Mouse (Mus musculus) layer of hippocampus, postnatal 25 days (tissue): ENCODE data around the gene Mmp14. TPM values are rescaled to one million over a fixed set of nuclear protein-coding genes. Genes with fewer than 3 reads are reported as not detected.

ENCODE experiments used
- DNase-seq, 2 experiments: peaks; one replicate each; pipeline ENCODE4 v3.0.0; 2022; ENCODE audit warnings: mixed read lengths in 2 of 2, low spot score in 1 of 2; ENCODE audit errors: extremely low spot score in 1 of 2
- total RNA-seq, 2 experiments: library from RNA; stranded (reverse); gene quantifications; 2 replicates each; pipeline ENCODE4 v1.2.3; 2021

Gene Mmp14
- total RNA-seq, 2 experiments from 2014 or later: 15.8 to 21.2 TPM

DNA sequence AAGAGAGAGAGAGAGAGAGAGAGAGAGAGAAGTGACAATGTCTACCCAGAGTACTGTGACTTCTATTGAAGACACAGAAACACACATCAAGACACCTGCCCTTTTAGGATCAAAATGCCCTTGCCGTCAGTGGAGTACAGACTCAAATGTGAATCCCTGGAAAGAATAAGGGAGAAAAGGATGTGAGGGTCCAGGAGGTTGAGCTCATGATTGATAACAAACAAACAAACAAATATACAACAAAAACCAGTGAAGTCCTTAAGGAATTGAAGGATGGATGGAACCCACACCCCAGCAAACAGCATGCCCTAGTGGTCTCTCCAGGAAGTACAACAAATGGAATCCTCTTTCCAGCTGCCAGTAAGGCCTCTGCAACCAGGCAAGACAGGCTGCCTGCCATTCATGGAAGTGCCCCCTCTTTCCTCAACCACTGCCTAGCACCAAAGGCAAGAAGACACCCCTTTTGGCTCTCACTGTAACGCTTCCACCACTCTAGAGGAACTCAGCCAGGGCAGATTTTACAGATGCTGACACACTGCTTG is 18.7 kb upstream of the Mmp14 start:
- DNase-seq: peak; percentile 30 to 60

DNA sequence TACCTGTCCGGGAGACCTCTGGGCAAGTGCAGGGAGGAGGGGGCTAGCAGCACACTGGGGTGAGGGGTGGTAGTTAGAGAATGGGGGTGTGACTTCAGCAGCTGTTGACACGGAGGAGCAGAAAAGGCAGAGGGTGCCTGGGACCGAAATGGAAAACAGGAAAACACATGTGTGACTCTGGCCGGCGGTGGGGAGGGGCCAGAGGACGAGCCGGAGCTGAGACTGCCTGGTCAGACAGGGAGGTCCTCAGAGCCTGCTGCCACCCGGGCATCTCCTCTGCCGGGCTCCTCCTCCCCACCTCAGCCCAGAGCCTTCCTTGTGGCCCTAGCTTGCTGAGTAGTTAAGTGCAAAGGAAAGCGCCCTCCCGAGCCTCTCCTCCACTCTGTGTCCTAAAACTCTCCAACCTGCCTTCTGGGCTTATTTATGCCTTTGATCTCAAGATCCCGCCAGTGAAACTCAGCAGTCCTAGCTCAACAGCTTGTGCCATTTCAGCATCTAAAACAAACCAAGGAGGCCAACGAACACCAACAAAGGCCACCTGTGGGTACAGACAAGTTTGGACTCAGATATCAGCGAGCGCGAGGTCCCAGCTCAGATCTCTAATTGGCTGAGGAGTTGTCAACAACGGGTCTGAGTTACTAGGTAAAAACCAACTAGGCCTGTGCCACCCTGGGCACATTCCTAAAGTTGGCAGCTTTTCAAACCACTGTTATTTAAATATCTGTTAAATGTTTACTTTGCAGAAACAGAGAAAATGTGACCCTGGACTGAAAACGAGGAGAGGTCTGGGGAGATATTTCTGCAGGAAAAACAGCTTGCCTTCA is 17.3 kb upstream of the Mmp14 start:
- no peak for DNase-seq

DNA sequence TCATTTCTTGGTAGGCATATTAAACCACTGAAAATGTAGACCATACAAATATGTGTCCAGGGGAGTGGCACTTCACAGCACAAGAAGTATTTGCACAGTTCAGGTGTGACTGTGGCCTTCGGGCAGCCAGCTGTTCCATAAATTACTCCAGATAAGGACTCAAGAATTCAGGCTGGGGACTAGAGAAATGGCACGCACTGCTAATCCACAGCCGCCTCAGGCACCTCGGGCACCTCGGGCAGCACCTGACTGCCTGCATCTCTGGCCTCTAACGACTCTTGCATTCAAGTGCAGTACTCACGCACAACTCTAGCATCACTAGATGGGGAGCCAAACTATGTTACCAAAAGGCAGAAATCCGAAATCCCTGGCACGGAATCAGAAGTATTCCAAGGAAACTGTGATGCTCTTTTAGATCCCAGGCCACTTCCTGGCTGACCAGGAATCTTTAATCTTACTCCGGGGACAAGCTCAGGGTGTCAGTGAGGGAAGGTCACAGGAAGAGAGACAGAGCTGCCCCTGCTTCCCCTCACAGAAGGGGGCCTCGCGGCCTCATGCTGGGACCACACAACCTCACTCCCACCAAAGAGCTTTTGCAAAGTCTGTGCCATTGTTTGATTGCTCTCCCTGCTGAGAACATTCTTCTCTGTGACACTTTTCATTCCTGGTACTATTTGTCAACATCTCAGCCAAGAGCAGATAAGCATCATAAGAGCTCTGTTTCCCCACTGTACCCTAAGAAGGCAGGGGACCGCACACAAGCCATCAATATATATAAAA is 16.0 kb upstream of the Mmp14 start:
- DNase-seq: no peak

DNA sequence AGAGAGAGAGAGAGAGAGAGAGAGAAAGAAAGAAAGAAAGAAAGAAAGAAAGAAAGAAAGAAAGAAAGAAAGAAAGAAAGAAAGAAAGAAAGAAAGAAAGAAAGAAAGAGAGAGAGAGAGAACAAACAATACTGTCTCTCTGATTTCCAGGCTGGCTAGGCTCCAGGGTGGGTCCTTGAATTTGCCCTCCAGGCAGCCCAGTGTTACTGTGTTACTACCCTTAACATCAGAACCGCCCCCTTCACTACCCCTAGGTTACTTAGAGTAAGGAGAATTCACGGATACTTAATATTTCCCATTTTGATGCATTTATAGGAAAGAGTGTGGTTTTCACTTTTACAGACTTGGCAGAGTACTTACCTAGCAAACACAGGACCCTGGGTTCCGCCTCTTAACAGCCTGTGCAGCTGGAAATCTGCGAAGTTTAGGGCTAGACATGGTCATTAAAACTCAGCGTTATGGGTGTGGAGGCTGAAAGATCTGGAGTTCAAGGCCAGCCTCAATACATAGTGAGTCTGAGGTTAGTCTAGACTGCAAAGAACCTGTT is 15.1 kb upstream of the Mmp14 start:
- no peak for DNase-seq

DNA sequence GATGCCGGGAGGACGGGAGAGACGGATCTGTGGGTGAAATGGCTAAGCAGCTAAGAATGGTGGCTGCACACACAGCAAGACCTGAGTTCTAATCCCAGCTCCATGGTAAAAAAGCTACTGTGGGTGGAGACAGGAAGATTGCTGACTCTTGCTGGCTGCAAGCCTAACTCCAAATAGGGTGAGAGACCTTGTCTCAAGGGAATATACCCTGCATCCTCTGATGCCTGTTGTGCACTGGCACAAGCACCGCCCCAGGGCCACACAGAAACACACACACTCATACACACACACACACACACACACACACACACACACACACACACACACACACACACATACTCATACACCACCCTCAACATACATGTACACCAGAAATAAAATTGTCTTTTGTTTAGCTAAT is 14.6 kb upstream of the Mmp14 start:
- no peak for DNase-seq

DNA sequence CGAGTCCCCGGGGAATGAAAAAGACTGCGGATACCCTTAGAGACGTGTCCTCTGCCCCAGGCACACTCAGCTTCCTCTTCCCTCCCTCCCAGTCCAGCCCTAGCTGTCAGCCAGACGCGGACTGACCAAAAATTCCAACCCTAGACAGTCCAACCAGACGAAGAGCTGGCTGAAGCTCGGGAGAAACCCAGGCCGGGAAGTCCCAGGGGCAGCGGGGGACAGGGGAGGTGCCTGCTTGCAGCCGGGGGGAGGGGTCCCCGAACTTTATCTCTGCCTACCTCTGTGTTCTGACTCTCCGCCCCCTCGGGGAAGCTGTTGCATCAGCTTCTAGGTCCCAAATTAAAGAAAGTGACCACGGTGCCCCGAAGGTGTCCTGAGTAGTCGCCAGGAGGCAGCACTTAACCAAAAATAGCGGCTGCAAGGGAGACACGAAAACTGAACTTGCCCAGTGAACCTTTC is 13.8 kb upstream of the Mmp14 start, which contains the start of gene Slc7a7:
TSS of gene Slc7a7 (minus strand) at position 158 of the 459 bp plus-strand sequence.
- no peak for DNase-seq

DNA sequence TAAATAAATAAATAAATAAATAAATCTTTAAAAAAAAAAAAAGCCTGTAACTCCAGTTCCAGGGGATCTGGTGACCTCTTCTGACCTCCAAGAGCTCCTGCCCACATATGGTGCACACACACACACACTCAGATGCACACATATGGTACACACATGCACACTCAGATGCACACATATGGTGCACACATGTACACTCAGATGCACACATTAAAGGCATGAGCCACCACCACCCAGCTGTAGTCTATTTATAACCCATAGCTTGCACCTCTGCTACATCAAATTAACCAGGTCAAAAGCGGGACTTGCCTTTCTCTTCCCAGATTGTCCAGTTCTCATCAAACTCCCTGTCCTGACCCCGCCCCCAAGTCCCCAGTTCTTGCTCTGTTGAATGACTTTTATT is 10.4 kb upstream of the Mmp14 start:
- no peak for DNase-seq

DNA sequence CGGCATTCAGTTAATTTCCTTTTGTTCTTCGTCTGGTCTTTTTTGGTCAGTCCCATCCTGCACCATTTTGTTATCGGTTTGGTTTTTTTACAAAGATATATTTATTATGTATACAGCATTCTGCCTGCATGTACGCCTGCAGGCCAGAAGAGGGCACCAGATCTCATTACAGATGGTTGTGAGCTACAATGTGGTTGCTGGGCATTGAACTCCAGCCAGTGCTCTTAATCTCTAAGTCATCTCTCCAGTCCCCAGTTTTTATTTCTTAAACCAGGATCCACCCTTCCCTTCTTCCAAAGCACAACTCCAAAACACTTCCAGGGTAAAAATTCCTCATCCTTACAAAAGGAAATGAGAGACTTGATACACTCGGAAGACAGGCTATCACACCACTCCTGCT is 8.0 kb upstream of the Mmp14 start:
- DNase-seq: no peak

DNA sequence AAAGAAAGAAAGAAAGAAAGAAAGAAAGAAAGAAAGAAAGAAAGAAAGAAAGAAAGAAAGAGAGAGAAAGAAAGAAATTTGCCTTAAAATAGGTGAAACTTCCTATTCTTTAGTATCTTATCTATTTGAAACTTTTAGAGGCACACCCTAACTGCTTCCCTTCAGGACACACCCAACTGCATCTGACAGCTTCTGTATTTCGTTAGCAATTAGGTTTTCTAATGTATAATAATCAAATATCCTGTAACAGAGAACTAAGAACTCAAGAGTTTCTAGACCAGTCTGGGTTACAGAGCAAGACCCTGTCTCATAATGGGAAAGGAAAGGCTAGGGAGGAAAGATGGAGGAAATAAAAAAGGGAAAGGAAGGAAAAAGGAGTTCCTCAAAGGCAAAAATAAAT is 6.8 kb upstream of the Mmp14 start:
- no peak for DNase-seq

DNA sequence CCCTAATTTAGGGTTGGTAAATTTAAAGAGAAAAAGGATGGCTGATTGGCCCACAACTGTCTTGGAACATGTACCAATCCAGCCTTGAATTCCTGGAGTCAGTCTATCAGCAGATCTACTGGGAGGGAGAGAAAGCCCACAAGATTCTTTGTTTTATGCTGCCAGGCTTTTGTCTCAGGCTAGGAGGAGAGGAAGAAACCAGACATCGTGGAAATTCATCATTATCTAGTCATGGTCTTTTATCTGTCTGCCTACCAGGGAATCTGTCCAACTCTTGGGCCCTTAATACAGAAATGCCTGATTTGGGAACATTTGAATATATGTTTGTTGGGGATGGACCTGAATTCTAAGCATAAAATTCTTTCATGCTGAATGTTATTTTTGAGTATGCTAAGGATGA is 5.9 kb upstream of the Mmp14 start:
- no peak for DNase-seq

DNA sequence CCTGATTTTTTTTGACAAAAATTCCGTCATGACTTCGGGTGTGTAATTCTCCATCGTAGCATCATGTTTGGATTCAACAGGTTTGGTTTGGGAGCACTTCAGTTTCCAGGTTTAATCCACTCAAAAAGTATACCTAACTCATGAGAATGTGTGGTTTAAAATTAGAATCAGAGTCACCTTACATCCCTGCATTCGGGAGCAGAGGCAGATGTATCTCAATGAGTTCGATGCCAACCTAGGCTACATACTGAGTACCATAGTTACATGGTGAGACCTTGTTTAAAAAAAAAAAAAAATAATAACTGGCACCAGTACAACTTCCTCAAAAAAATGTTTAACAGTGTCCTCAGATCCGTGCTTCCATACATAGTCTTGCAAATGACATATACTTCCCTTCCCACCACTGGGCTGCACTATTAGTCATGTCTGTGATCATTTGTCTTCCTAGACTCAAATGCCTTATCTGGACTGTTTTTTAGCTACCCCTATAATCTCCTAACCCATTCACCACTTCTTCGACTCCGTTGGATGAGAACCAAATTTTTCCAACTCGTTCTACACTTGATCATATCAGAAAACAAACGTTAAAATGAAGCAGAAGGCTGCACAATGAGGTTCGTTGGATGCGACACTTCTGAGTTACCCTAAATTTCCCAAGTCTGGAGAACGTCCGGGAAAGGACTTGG is 5.3 kb upstream of the Mmp14 start:
- no peak for DNase-seq

DNA sequence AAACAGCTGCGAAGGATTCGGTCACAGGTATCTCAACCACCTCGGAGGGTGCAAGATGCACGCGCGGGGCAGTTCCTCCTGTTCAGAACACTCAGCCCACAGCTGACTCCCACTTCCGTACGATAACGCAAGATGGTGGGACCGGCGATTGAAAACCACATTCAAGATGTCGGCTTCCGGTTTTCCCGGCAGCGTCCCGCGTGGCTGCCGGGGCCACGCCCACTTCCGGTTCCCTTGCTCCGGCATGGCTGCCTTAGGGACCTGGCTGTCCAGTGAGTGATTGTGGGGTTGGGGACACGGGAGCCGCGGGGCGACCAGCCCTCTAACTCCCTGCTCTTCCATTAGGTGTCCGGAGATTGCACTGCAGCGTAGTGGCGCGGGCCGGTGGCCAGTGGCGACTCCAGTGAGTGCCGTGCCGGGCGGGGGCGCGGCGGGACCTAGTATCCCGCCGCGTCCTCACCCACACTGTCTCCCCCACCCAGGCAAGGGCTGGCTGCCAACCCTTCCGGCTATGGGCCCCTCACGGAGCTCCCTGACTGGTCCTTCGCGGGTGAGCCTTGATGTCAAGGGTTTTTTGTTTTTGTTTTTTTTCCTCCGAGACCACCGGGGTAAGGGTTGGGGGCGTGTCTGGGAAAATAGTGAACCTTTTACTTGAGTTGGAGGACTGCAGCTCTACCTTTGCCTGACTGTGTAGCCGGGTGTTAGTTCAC is 4.6 kb upstream of the Mmp14 start, which contains the start of gene Mrpl52:
TSS of gene Mrpl52 (plus strand) at position 221 of the 710 bp plus-strand sequence.
- DNase-seq: peak; percentile 77 to 86

DNA sequence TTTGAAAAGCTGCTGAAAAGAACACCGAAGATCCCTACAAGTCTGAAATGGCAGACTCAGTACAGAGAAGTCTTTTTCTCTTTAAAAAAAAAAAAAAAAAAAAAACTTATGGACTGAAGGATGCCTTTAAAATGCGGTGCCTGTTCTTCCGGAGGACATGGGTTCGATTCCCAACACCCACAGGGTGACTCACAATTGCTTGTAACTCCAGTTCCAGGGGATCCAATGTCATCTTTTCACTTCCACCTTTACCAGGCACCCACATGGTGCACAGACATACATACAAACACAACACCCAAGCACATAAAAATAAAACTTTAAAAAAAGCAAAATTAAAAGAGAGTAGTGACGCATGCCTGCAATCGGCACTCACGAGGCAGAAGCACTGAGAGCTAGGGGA is 3.7 kb upstream of the Mmp14 start:
- DNase-seq: no peak

DNA sequence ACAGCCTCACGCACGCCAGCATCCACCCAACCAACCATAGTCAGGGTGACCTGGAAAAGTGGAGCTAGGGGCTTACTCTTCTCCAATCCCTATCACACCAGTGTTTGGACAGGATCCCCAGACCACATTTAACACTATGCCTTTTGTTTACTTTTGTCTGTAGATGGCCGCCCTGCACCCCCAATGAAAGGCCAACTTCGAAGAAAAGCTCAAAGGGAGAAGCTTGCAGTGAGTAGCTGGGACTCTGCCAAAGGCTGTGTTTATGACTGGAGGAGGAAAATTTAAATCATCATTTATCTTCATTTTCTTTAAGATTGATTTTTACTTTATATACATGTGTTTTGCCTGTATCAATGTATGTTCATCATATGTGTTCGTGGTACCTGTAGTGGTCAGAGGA is 3.0 kb upstream of the Mmp14 start:
- DNase-seq: no peak

DNA sequence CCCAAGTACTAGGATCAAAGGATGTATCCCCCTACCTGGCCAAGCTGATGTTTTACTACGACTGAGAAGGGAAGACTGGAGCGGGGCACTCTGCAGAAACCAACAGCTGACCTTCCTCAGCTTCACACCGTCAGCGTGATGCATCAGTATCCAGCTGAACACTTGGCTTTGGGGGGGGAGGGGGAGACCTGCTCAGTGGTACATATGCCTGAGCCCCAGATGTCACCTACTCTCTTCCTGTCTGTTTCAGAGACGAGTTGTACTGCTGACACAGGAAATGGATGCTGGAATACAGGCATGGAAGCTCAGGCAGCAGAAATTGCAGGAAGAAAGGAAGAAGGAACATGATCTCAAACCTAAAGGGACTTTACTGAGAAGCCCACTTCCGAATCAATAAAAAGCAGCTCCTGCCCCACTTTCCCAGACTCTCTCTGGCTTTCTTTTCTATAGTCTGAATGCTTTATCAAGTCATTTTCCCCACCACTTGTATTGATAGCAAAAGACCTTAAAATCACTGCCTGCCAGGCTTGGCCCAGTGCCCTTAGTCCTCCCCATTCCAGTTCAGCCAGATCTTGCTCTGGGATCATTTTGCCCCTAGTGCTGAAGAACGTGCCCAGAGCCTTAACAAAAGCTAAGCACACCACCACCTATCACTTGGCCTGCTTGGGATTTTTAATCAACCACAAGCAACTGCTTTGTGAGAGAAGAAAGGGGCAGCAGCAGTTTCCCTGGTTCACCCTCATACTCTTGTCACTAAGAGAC is 1.9 kb upstream of the Mmp14 start:
- no peak for DNase-seq

DNA sequence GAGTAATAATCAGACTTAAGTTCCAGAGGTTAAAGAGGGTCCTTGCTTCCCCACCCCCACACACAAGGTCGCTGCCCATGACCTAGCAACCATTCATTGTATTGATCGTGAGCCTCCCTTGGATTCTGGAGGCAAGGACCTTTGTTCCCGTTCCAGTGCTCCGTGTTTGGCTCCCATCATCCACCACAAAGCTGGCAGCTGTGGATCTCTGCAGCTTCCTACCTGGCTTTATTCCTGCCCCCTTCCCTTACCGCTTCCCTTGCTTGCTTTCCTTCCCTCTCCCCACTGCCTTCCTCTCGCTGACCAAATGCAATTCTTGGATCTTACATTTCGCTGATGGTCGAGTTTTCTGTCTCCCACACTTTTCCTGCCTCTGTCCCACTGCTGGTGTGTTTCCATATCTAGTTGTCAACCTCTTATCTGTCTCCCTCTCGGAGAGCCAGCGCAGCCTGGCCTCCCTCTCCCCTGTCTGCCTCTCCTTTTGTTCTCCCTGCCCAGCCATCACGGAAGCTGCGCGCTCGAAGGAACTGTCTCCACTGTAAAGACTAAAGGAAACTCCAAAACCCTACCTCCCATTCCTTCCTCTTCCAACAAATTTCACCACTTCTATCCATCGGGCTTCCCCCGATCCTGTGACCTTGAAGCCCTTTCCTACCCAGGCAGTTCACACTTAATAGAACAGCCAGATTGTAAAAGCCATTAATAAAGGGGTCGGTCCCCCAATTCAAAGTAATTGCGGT is 836 bp upstream of the Mmp14 start:
- DNase-seq: no peak

DNA sequence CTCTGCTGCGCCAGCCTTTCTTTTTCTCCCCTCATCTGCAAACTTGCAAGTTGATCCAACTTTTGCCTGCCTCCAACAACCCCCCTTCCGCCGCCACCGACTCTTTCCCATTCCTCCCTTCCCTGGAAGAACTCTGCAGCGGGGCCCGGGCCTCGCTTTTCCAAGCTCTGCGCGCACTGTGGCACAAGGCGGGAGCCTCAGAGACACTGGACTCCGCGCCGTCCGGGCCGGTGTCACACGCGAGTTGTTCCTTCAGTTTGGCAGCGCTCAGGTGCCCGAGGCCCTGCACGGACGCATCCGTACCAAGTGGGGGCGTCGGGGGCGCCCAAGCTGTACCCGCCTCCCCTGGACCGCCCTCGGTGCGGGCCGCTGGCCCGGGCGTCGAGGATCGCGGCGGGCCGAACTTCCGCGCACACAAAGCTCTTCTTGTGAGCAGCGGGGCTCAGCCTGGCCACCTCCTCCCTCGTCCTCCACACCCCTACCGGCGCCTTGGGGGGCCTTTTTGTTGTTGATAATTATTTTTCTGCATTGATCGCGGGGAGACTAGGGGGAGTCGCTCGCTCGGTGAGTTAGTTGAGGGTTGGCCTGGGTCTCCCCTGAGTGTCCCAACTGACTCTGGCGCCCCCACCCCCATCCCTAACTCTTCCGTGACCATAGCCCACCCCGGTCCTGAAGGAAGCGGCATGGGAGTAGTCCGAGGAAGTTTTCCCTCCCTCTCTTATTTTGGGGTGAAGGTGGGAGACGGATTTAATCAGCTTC is 845 bp downstream of the Mmp14 start:
- DNase-seq: no peak
